ENCODE assay signal across 9 mouse cellular contexts in the genomic region with DNA sequence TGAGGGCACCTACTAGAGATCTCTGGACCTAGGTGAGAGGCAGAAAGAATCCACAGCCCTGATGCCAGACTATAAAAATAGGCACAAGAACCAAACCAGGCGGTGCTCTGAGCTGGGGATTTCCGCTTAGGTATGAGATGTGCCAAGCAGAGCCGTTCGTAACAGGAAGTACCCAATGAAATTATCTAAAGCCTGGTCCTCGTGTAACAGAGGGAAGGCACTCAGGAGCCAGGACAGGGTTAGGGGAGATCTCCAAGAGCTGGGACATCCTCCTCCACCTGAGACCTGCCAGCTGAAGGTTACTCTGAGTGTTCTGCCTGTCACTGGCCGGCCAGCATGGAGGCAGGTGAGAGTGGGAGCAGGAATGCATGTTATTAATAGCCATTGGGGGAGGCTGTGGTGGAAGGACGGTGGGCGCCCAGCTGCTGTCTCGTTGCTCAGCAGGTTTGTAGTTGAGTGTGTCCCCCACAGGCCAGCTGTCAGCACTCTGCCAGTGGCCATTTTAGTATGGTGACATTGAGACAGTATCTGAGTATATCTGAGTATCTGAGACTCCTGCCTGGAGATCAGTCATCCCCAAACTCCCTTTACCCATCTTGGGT. TPM values are rescaled to one million over a fixed set of nuclear protein-coding genes. Genes with fewer than 3 reads are reported as not detected.
A peak's percentile ranks its signal among the peaks of the same experiment; 100 is the strongest.
DNase-seq lines count a peak whose midpoint lies in the region; ATAC-seq and TF ChIP-seq lines count a peak whose summit lies in the region.
"Had no signal": no experiment of that assay in that cellular context is flagged by ENCODE, and none has a peak within 500 bp of the region (broad histone marks: within the 10 kb centered on the region; RNA-seq: fewer than 3 reads in every experiment).

No protein-coding gene starts in this region.

- peak; percentile 39 to 51 for DNase-seq in cerebellum, adult 18-20 months
- DNase-seq in layer of hippocampus, adult 2 months (ENCODE audit: low spot score in 2 of 2) = no peak
- no peak for DNase-seq in layer of hippocampus, postnatal 14 days (ENCODE audit: low spot score in 2 of 2)
- DNase-seq in heart, postnatal 0 days (ENCODE audit: low spot score) = peak; percentile 48
- DNase-seq in liver, postnatal 0 days = no peak
- DNase-seq: liver, embryonic 13.5 days had no signal

- peak overlapping the region; percentile 75 for H3K27ac ChIP-seq in layer of hippocampus, adult 2 months
- H3K27ac ChIP-seq in heart, postnatal 0 days (ENCODE audit: low read depth) = 0 out of 2 replicates have a peak overlapping the region, but pooled peaks have one; percentile 43
- peak overlapping the region; percentile 63 for H3K27ac ChIP-seq in neural tube, embryonic 15.5 days (replicated peaks)
- no peak overlapping the region for H3K27ac ChIP-seq in liver, postnatal 0 days (ENCODE audit: low read depth)
- H3K27ac ChIP-seq: liver, embryonic 13.5 days had no signal

- no peaks in the 10 kb centered on the region for H3K36me3 ChIP-seq in heart, postnatal 0 days (replicated peaks; ENCODE audit: control insufficient read depth, insufficient read depth, low read length)
- no peaks in the 10 kb centered on the region for H3K36me3 ChIP-seq in neural tube, embryonic 15.5 days
- H3K36me3 ChIP-seq in liver, postnatal 0 days (replicated peaks; ENCODE audit: insufficient read depth, low read length) = peaks cover 5% of the 10 kb centered on the region

- no peak for TF ChIP-seq CTCF in layer of hippocampus, adult 2 months (conservative IDR thresholded peaks at IDR 0.05)
- TF ChIP-seq CTCF in heart, postnatal 0 days (IDR thresholded peaks at IDR 0.05; ENCODE audit: low read depth) = no peak
- no peak for TF ChIP-seq CTCF in liver, postnatal 0 days (IDR thresholded peaks at IDR 0.05; ENCODE audit: low read depth)

- H3K4me3 ChIP-seq in layer of hippocampus, adult 2 months = no peak overlapping the region
- no peak overlapping the region for H3K4me3 ChIP-seq in heart, postnatal 0 days (ENCODE audit: low read depth, low read length)
- no peak overlapping the region for H3K4me3 ChIP-seq in neural tube, embryonic 15.5 days (replicated peaks)
- H3K4me3 ChIP-seq in liver, postnatal 0 days (ENCODE audit: low read depth, low read length) = no peak overlapping the region
- H3K4me3 ChIP-seq: liver, embryonic 13.5 days had no signal

- TF ChIP-seq EP300 in heart, postnatal 0 days (IDR thresholded peaks at IDR 0.05; ENCODE audit: low read depth) = no peak
- no peak for TF ChIP-seq EP300 in liver, postnatal 0 days (IDR thresholded peaks at IDR 0.05; ENCODE audit: low read depth)

- H3K9ac ChIP-seq in heart, postnatal 0 days (replicated peaks; ENCODE audit: low read depth, low read length) = no peak overlapping the region
- no peak overlapping the region for H3K9ac ChIP-seq in neural tube, embryonic 15.5 days (replicated peaks)
- no peak overlapping the region for H3K9ac ChIP-seq in liver, postnatal 0 days (replicated peaks)
- H3K9ac ChIP-seq: liver, embryonic 13.5 days had no signal

- H3K4me1 ChIP-seq in heart, postnatal 0 days (ENCODE audit: control insufficient read depth, insufficient read depth) = peaks cover 29% of the 10 kb centered on the region
- peaks cover 60% of the 10 kb centered on the region for H3K4me1 ChIP-seq in neural tube, embryonic 15.5 days
- H3K4me1 ChIP-seq in liver, postnatal 0 days (ENCODE audit: insufficient read depth) = no peaks in the 10 kb centered on the region
- H3K4me1 ChIP-seq: liver, embryonic 13.5 days had no signal

- H3K4me2 ChIP-seq in heart, postnatal 0 days (ENCODE audit: low read depth, low read length) = no peak overlapping the region
- H3K4me2 ChIP-seq in neural tube, embryonic 15.5 days = no peak overlapping the region
- no peak overlapping the region for H3K4me2 ChIP-seq in liver, postnatal 0 days (ENCODE audit: low read depth, low read length)
- H3K4me2 ChIP-seq: liver, embryonic 13.5 days had no signal

- WGBS in heart, postnatal 0 days = 28% methylated on average over 9 of the region's 9 CpGs
- WGBS in neural tube, embryonic 15.5 days = 85% methylated on average over 9 of the region's 9 CpGs
- WGBS in liver, postnatal 0 days (ENCODE audit: insufficient replicate concordance) = 76% methylated on average over 9 of the region's 9 CpGs

- H3K9me3 ChIP-seq in heart, postnatal 0 days (replicated peaks; ENCODE audit: control insufficient read depth, low read length) = no peaks in the 10 kb centered on the region
- no peaks in the 10 kb centered on the region for H3K9me3 ChIP-seq in neural tube, embryonic 15.5 days (replicated peaks)
- H3K9me3 ChIP-seq in liver, postnatal 0 days (ENCODE audit: low read length) = no peaks in the 10 kb centered on the region
- H3K9me3 ChIP-seq: liver, embryonic 13.5 days had no signal

- no peak for ATAC-seq in cerebellum, adult (ENCODE audit: insufficient number of reproducible peaks, low FRiP score, low TSS enrichment)
- no peak for ATAC-seq in heart, postnatal 0 days (ENCODE audit: insufficient read depth, low read depth)
- ATAC-seq in neural tube, embryonic 15.5 days (ENCODE audit: low FRiP score) = no peak
- ATAC-seq in granulocyte monocyte progenitor cell, adult 5-6 weeks (replicated peaks; ENCODE audit: poor library complexity, severe bottlenecking) = no peak
- no peak for ATAC-seq in liver, postnatal 0 days

- H3K27me3 ChIP-seq in heart, postnatal 0 days (ENCODE audit: control insufficient read depth, insufficient read depth, low read length) = no peaks in the 10 kb centered on the region
- no peaks in the 10 kb centered on the region for H3K27me3 ChIP-seq in neural tube, embryonic 15.5 days (replicated peaks)
- H3K27me3 ChIP-seq in liver, postnatal 0 days (ENCODE audit: insufficient read depth, low read length) = no peaks in the 10 kb centered on the region
- H3K27me3 ChIP-seq: liver, embryonic 13.5 days had no signal

RNA-seq across cellular contexts. Expression of gene Mtss1l, which starts 17.7 kb away (rescaled TPM):
- total RNA-seq in layer of hippocampus, adult 2 months (2021) = 100 to 1,000 TPM; 210 TPM
- 100 to 1,000 TPM; 220 to 233 TPM for total RNA-seq in layer of hippocampus, postnatal 14 days (2021)
- total RNA-seq in heart, postnatal 0 days (2014; rRNA removed; ENCODE audit: low replicate concordance) = 11.3 and 12.6 TPM in 2 replicates
- 4.1 and 5.1 TPM in 2 replicates for polyA plus RNA-seq in heart, postnatal 0 days (2015; fragmentation: Nextera tagmentation; extraction: Ambion mirVana)
- polyA plus RNA-seq in neural tube, embryonic 15.5 days (2015; fragmentation: Nextera tagmentation; extraction: Ambion mirVana) = 21.2 and 31.8 TPM in 2 replicates
- total RNA-seq in granulocyte monocyte progenitor cell, adult 5-6 weeks (2014; fragmentation: Nextera tagmentation) = 0.28 TPM in 1 of 2 replicates, not detected in the other
- total RNA-seq in granulocyte monocyte progenitor cell, adult 5-6 weeks (2017) = 0.22 TPM in 1 of 2 replicates, not detected in the other
- polyA plus RNA-seq in liver, postnatal 0 days (2015; fragmentation: Nextera tagmentation; extraction: Ambion mirVana) = 0.95 and 1.2 TPM in 2 replicates

Comparison
In these comparisons a context has a peak if more than half of its experiments do, and no peak if none do; other contexts are left out.
1. DNase-seq: peak in cerebellum, adult 18-20 months (2 of 2) and heart, postnatal 0 days (single experiment); none in layer of hippocampus, adult 2 months (0 of 2), layer of hippocampus, postnatal 14 days (0 of 2) and liver, postnatal 0 days (single experiment).
2. RNA of gene Mtss1l, which starts 17.7 kb away (total RNA-seq): 220 to 233 TPM in layer of hippocampus, postnatal 14 days and 210 TPM in layer of hippocampus, adult 2 months; 11.3 to 12.6 TPM in heart, postnatal 0 days and 0.22 to 0.28 TPM in granulocyte monocyte progenitor cell, adult 5-6 weeks; every median in the first group is over 10 times any median in the second.